Mouse (Mus musculus): ENCODE measurements at regions not wholly inside any gene's neighbourhood (a gene's known extent, or its start where the extent isn't known, plus 50 kb on each side); places are given as distances from the start of the nearest gene placed in this dataset.
A peak's percentile ranks its signal among the peaks of the same experiment; 100 is the strongest.

- DNase-seq (ENCODE audit: extremely low spot score in 1 of 2, low spot score in 2 of 2): peak; percentile 44 to 55
- intact Hi-C loops (cut with DNase I): loop anchor here (2.0 to 5.0 kb wide), 2 partner anchors 169 to 199 kb away; no protein-coding TSS in a partner anchor
Observed at GRCm38 (mm10) chr13:42623491-42623890, 56.9 kb upstream of the Phactr1 start.
